Mouse (Mus musculus) liver, adult 2 months (tissue): ENCODE data around the gene Zfp148.

ENCODE experiments used
- CTCF ChIP-seq: fragments of 200-500 bp; IDR thresholded peaks from 2 replicates; pipeline ENCODE4 v1.5.1; 2011; ENCODE audit warnings: low read depth, low read length, control low read depth
- POLR2A ChIP-seq: fragments of 200-500 bp; IDR thresholded peaks from 2 replicates; pipeline ENCODE4 v1.6.1; 2011; ENCODE audit warnings: low read length, control low read depth; ENCODE audit not compliant: insufficient read depth; ENCODE audit errors: extremely low read depth

GRCm38 (mm10) chr16:33536456-33536855, 155.8 kb downstream of the Zfp148 start:
- TF ChIP-seq CTCF: no peak
- TF ChIP-seq POLR2A: no peak
